Mouse (Mus musculus) B cell, adult 2 months (primary cell): ENCODE data around the gene Bach1.
A peak's percentile ranks its signal among the peaks of the same experiment; 100 is the strongest.

Experiments used
- DNase-seq, 2 experiments: peaks; one replicate each; pipeline ENCODE4 v3.0.0; 2022

Bach1 gene

DNA sequence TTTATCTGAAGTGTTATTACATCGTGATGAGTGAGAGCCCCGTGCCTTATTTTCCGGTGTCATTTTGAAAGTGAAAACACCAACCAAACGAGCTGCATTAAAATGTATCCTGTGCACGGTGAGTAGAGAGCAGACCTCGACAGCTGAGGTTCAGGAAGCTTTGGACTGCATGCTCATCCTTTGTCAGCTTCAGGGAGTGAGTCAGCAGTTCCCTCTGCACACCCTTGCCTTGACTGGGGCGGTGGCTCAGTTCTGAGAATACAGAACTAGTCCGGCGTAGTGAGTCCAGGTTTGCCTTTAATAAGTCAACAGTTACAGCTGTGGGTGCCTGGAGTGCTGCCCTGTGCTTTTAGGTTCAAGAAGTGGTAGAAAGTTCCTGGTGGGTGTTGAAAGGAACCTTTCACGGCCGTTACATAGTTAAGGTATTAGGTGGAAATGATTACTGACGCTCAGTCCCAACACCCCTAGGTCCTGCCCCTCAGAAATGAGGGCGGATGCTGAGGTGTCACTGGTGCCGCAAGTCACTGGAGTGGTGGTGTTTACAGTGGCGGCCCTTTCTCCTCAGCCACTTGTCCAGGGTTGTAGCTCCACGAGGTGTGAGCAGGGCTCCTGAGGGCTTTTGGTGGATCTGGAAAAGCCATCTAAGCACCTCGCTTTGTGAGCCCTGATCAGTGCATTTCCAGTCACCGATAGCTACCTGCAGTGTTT is 14.4 kb downstream of the Bach1 start:
- peak; percentile 21 to 29 for DNase-seq

DNA sequence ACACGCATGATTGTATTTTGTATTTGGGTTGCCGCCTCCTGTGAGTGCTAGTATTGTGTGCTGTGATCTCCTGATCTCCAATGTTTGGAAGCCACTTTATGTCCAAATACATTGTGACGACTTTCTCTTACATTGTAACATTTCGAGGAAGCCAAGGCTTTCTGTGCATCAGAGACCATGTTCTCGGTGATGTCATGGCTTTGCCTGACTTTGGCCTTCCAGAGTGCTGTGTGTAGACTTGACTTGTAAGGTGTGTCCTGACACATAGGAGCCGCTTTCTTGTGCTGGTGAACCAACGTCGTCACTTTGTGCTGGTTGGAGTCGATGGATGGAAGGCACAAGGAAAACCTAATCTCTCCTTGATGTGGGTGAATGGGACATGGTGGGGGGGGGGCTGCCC is 15.8 kb downstream of the Bach1 start:
- DNase-seq, result no peak

DNA sequence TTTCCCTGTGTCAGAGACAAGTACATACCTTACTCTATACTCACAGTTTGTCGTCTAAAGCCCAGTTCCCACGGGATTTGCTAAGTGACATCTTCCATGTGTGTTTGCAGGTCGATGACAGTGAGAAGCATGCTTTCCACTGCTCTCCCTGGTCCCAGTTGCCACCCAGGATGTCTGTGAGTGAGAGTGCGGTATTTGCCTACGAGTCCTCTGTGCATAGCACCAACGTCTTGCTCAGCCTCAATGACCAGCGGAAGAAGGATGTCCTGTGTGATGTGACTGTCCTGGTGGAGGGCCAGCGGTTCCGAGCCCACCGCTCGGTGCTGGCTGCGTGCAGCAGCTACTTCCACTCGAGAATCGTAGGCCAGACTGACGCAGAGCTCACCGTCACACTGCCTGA is 16.5 kb downstream of the Bach1 start:
- no peak for DNase-seq

- no peak for DNase-seq
These were observed 17.5 kb downstream of the Bach1 start for GRCm38 (mm10) chr16:87716269-87716668.

- DNase-seq, result no peak
These were observed 18.4 kb downstream of the Bach1 start for GRCm38 (mm10) chr16:87717046-87717660.

- no peak for DNase-seq
These were observed 20.3 kb downstream of the Bach1 start for GRCm38 (mm10) chr16:87719071-87719470.

- no peak for DNase-seq
These were observed 21.0 kb downstream of the Bach1 start for GRCm38 (mm10) chr16:87719688-87720283.

- DNase-seq, result no peak
These were observed 22.2 kb downstream of the Bach1 start for GRCm38 (mm10) chr16:87720851-87721409.

DNA sequence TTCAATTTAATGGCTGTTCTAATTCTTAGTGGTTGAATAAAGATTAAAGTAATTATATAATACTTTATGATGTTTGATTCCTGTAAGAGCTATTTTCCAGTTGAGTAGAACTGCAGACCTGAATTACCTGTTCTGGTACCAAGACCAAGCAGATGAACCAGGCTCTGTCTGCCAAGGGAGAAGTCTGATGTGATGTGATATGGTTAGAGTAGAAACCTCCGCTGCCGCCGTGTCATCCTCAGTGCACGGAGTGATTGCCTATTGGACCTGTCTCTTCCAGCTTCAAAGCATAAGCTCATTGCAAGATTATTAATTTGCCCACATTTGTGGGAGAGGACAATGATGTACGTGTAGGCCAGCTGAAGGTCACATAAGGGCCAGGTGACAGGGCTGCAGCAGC is 24.1 kb downstream of the Bach1 start:
- no peak for DNase-seq

DNA sequence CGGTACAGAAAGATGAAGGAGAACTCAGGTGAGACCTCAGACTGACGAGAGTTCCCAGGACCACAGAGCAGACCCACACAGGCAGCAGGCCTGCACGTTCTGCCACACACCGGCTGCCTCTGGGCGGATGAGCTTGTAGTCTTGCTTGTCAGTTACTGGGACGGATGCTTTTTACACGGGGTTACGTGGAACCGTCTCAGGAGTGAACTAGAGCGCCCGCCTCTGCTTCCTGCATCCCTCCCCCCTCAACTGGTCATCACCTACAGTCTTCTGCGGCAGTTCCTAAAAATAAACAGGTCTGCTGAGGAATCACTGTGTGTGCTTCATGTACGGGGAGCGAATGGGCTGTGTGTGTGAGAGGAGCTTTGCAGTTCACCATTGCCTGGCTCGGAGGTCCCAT is 24.7 kb downstream of the Bach1 start:
- no peak for DNase-seq

DNA sequence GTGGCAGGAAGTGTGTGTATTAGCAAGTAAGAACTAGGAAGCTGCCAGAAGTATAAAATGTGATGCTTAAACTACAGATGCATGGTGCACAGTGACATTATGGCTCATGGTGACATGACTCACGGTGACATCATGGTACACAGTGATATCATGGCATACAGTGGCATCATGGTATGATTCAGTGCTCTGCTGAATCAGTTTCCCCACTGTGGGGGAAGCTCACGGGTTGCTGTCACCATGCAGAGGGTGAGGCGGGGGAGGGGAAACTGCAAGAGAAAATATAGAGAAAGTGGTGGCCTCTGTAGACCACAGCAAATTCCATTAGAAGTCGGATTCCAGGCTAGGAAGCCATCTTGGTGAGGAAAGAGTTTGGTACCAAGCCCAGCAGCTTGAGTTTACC is 26.1 kb downstream of the Bach1 start:
- DNase-seq, result no peak

DNA sequence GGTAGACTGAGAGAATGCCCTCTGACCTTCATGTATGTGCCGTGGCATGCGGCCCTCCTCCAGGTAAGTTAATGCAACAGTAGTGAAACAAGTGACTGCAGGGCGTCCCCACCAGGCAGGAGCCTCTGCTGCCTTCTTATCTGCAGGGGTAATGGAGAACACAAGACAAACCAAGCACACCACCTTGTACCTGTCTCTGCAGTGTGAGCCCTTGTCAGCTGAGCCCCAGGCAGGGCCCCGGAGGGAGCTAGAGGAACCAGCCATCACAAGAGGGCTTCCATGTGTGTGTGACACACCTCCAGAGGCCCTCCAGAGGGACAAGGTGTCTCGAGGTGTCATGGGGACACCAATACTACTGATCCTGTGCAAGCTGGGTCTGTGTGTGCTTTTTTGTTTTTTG is 26.5 kb downstream of the Bach1 start:
- DNase-seq, result no peak

- no peak for DNase-seq
These were observed 27.2 kb downstream of the Bach1 start for GRCm38 (mm10) chr16:87725963-87726362.

DNA sequence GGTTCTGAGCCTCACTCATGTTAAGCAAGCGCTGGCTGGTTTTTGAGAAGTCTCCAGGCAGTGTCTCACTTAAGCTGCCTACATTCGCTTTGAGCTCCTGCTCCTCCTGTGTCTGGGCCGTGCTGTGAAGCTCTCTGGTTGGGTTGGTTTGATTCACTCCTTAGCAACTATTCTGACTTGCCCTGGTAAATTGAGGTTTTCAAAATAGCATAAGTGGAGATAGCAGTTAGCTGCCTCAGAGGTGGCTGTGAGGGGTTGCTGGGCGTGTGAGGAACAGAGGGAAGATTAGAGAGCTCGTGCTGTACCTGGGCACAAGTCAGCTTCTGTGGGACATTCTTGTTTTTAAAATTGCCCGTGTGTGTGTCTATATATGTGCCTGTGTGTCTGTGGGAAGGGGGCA is 27.6 kb downstream of the Bach1 start:
- DNase-seq, result no peak

DNA sequence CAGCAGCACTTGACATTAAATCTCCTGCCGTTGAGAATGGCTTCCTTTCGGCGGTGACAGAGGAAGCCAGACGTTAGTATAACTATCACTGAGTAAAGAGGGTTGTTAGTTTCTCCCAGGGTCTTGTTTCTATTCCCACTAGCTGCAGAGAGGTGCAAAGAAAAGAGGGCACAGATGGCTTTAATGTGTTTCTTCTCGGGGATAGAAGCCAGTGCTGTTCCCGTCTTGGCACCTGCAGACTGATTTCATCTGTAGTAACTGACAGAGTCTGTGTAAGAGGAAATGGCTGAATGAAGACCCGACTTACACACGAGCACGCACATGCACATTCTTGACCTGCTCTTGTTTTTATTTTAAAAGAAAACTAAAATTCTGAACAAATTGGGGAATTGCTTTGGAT is 28.5 kb downstream of the Bach1 start:
- DNase-seq, result no peak

- DNase-seq, result no peak
These were observed 29.2 kb downstream of the Bach1 start for GRCm38 (mm10) chr16:87727918-87728317.

DNA sequence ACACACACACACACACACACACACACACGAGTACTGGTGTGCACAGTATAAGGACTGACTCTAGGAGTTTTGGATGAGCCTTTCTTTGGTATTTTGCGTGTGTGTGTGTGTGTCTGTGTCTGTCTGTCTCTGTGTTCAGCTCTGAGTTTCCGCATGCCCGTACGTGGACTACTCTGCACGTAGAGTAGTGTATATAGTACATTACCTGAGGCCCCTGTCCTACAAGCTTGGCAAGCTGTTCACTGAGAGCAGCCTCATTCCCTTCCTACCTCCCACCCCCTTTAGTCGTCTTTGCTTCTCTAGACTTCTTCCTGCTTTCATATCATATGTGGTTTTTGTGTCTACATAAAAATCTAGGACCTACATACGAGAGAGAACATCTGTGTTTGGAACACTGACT is 30.0 kb downstream of the Bach1 start:
- no peak for DNase-seq

DNA sequence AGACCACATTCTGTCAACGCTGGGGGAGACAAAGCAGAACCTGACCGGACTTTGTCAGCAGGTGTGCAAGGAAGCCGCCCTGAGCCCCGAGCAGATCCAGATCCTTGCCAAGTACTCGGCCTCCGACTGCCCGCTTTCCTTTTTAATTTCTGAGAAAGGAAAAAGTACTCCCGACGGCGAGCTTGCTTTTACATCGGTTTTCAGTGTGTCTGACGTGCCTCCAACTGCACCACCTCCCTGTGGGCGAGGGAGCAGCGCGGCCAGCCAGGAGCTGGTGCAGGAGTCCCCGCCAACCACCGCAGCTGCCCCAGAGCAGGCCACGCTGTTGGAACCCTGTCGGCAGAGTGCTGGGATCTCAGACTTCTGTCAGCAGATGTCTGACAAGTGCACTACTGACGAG is 30.7 kb downstream of the Bach1 start:
- DNase-seq, result no peak

DNA sequence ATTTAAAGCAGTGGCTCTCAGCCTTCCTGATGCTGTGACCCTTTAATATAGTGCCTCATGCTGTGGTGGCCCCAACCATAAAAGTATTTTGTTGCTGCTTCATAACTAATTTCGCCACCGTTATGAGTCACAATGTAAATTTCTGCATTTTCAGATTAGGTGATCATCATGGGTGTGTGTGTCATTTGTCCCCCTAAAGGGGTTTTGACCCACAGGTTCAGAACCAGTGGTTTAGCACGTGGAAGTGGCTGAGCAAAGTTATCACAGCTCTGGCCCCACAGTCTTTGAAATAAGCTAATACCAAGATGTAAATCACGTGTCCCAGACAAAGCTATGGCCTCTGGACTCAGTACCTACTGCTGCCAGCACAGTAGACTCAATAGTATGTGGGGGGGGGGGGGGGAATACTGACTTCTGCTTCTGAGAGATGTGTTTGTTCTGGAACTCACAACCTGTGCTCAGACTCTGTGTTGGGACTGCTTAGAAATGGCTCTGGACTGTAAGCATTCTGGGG is 36.2 kb downstream of the Bach1 start:
- no peak for DNase-seq

DNA sequence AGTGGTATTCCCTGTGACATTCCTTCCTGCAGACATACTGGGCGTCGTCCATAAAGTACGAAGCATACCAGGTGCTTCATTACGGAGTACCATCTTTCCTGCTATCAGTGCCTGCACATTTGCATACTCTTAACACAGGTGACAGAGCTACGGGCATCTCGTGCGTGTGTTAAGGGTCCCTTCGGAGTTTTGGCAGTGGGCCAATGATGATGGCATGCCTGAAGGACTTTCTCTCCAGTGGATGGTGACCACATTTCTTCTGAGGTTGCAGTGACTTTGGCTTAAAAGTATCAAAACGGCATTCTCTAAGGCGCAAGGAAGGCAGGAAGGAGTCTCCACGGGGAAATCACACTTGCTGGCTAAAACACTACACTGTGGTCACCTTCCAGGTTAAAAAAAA is 37.4 kb downstream of the Bach1 start:
- DNase-seq, result no peak

DNA sequence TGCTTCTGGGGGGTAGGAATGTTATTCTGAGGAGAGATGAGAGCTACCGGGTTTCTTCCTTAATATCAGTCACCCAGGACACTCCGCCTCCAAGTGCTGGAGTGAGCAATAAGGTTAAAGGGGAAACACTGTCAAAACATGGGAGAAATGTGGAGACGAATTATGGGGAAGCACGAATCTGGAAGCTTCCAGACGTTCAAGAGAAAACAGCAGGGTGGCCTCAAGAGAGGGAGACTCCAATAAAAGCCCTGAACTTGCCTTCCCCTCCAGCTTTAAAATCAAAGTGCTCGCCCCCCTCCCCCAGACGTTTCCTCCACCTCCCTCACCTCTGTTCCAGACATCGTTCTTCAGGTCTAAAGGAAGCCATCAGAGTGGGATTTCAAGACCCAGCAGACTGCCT is 38.6 kb downstream of the Bach1 start:
- DNase-seq, result no peak

- no peak for DNase-seq
These were observed 39.3 kb downstream of the Bach1 start for GRCm38 (mm10) chr16:87737842-87738639.

GRCm38 (mm10) chr16:87741034-87741715 is 42.4 kb downstream of the Bach1 start:
- DNase-seq, result no peak
